Mouse (Mus musculus) adrenal gland, postnatal 4 days (tissue): ENCODE data around the gene Commd8. TPM values are rescaled to one million over a fixed set of nuclear protein-coding genes. Genes with fewer than 3 reads are reported as not detected.
"Not testable (repeated sequence)": the region's sequence is repeated elsewhere in the genome, so short reads cannot be mapped to it uniquely, and the experiment has no call there.

Source experiments
- DNase-seq, 2 experiments: peaks; one replicate each; pipeline ENCODE4 v3.0.0; 2021 to 2022; ENCODE audit warnings: low spot score in 2 of 2, mixed read lengths in 2 of 2
- total RNA-seq, 2 experiments: library from RNA; stranded (reverse); gene quantifications; 2 replicates each; pipeline ENCODE4 v1.2.3; 2021

Gene Commd8
- total RNA-seq, 2 experiments from 2014 or later = 87.8 to 90.7 TPM

DNA sequence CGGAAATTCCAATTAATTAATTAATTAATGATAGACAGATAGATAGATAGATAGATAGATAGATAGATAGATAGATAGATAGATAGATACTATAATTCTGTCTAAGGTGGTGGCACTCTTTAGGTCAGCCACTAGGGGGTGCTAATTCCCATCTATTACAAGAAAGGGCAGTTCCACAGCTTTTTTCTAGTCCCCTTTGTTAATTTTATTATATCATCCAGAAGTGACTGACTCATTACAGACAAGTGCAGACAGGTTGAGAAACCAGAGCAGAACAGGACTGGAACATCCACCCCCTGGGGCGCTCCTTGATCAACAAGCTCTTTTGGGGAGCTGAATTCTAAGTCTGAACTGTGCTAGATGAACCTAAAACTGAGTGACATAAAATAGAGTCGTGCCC, 4.7 kb upstream of the Commd8 start:
- DNase-seq = peak in 1 of 2 experiments; percentile 9

GRCm38 (mm10) chr5:72170067-72170466, 2.1 kb upstream of the Commd8 start:
- no peak for DNase-seq

DNA sequence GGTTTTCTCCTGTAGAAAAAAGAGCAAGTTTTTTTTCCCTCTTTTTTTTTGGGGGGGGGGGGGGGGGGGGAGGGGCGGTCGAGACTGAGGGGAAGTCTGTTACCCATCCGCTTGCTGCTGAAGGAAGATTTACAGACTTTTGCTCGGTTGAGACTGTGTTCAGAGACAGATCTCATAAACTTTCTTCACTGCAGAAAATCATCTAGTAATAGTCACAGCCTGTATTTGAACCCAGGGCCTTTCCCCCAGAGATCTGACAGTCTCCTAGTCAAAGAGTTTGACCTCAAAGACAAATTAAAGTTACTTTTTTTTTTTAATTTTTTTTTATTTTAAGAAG, 264 bp upstream of the Commd8 start:
- DNase-seq = no peak

- DNase-seq = no peak
These were observed 3.6 kb downstream of the Commd8 start for GRCm38 (mm10) chr5:72164386-72164785.

DNA sequence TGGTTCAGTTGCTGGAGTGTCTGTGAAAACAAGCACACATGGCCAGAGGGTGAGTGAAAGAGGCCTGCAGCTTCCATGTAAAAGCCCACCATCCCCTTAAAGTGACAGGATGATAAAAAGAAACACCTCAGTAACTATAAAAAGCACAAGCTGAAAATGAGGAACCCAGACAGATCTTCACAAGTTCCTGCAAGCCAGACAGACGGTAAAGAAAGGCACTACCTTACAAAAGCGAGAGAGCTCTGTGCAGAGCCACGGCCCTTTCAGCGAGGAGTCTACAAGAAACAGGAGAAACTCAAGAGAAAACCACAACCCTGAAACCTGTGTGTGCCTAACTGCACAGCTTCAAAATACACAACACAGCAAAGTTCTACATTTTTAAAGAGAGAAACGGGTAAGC, 5.1 kb downstream of the Commd8 start:
- DNase-seq = no peak

GRCm38 (mm10) chr5:72160781-72161485, 7.1 kb downstream of the Commd8 start:
- DNase-seq = no peak

DNA sequence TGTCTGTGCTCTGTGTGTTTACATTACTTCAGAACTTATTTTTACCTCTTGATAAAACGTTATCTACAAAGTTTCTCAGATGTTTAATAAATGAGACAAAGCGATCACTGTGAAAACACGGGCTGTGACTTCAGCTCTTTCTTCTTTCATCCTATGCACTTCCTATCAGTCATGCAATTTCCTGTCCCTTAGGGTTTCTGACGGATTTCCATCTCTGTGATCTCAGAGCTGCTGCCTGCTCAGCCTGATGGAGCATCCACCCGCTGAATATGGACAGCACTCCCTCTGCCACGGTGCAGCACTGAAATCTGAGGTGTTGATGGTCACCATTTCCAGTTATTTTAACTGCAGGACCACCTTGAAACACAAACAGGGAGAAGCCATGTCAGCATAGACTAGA, 8.5 kb downstream of the Commd8 start:
- no peak for DNase-seq

DNA sequence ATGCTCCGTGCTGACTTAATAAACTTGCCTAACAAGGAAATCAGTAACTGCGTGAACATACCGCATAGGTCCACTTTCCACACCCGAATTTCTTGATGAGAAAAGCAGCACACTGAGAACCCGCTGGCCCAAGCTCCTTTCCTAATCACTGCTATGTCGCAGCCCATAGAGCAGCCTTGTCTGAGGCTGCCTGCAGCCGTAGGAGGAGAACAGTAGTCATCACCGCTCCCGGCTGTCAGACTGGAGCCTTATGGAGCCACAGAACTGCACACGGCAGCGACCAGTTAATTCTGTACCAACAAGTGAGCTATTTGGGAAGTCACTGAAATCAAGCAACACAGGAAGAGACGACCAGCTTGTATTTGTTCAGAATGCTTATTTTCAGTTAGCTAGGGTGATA, 9.3 kb downstream of the Commd8 start:
- no peak for DNase-seq

DNA sequence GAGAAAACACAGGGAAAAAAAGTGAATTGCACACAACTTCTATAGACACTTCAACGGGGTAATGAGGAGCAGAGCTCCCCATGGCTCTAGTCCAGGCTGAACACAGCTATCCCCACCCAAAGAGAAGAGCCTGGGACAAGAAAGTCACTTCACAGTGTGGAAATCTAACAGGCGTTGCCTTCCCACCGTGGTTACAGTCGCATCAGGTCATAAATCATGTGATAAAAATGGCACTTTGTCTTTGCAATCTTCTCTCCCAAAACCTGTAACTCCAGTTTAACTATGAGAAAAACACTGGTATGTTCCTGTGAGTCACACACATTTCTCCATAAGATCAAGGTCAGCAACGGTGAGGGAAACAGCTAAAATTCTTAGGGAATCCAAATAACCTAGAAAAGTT, 11.4 kb downstream of the Commd8 start:
- DNase-seq = no peak

DNA sequence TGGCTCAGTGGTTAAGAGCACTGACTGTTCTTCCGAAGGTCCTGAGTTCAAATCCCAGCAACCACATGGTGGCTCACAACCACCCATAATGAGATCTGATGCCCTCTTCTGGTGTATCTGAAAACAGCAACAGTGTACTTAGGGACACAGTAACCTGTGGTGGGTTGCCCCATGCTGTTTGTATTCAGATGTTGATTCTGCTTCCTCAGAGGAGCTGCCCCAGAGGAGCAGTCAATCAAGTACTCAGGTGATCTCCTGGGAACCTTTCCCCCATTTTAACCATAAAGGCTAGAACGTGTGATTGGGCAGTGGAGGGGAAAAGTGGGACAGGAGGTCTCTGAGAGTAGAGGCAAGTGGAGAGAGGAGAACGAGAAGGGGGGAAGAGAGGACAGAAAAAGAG, 12.3 kb downstream of the Commd8 start:
- not testable (repeated sequence) for DNase-seq

- DNase-seq = no peak
These were observed 17.1 kb downstream of the Commd8 start for GRCm38 (mm10) chr5:72150870-72151269.

DNA sequence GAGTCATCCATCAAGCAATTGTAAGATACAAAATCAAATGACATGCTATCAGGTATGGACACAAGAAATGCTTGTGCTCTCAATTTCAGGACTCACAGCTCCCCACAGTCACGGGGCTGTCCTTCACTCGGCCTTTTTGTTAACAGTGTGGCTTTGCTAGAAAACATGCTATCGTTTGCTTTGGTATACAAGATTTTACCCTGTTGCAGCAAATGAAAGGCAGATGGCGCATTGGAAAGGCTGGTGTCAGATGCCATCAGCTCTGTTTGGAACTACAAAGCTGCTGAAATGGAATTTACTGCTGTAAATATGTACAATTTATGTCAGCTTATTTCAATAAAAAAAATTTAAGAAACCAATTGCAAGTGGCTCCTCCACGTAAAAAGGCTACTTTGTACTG, 19.3 kb downstream of the Commd8 start:
- DNase-seq = no peak

DNA sequence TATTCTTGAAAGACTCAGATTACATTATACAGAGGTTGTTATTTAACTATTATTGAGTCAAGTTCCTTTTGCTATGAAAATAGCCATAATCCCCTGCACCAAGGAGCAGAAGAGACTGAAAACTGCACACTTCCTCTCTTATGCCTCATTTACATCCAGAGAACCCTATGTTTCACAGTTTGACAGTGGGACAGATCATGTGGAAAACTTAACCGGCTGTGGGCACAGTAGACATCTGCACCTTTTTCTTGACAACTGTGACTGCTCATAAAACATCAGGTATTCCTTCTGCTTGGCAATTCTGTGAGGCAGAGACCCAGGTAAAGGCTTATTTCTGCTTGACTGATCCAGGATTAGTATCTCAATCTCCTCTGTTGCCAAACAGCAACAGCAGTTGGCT, 28.4 kb downstream of the Commd8 start:
- no peak for DNase-seq

GRCm38 (mm10) chr5:72138256-72138655, 29.7 kb downstream of the Commd8 start:
- DNase-seq = no peak

GRCm38 (mm10) chr5:72133906-72134305, 34.1 kb downstream of the Commd8 start:
- no peak for DNase-seq

GRCm38 (mm10) chr5:72126681-72127080, 41.3 kb downstream of the Commd8 start:
- no peak for DNase-seq

GRCm38 (mm10) chr5:72122414-72123037, 45.5 kb downstream of the Commd8 start:
- DNase-seq = no peak
